Mouse (Mus musculus) hindbrain, postnatal 0 days (tissue): Measurements from ENCODE around the gene Mybbp1a. TPM values are rescaled to one million over a fixed set of nuclear protein-coding genes. Genes with fewer than 3 reads are reported as not detected.
"Not testable (repeated sequence)": the region's sequence is repeated elsewhere in the genome, so short reads cannot be mapped to it uniquely, and the experiment has no call there.

Experiments
- ATAC-seq: fragments of 200-750 bp; cut with Nextera tagmentation; 2 replicates; pipeline ENCODE4 v1.8.0; 2017; ENCODE audit warnings: mild to moderate bottlenecking, moderate TSS enrichment, moderate library complexity
- DNase-seq: peaks from one replicate; pipeline ENCODE4 v3.0.0-alpha.2; 2015; ENCODE audit warnings: low spot score
- H3K27ac ChIP-seq: fragments of 300-500 bp; sonication (generic); 2 replicates; pipeline ENCODE4 v1.5.1; 2014; ENCODE audit warnings: mild to moderate bottlenecking
- H3K27me3 ChIP-seq: fragments of 300-500 bp; sonication (generic); 2 replicates; pipeline ENCODE4 v1.6.1; 2014; ENCODE audit warnings: low read length, mixed read lengths; ENCODE audit not compliant: insufficient read depth
- H3K36me3 ChIP-seq: fragments of 300-500 bp; sonication (generic); 2 replicates; pipeline ENCODE4 v1.6.1; 2014; ENCODE audit warnings: low read length, mixed read lengths; ENCODE audit not compliant: insufficient read depth
- H3K4me1 ChIP-seq: fragments of 300-500 bp; sonication (generic); 2 replicates; pipeline ENCODE4 v1.6.1; 2014; ENCODE audit warnings: antibody characterized with exemption, low read length, mixed read lengths; ENCODE audit not compliant: insufficient read depth
- H3K4me2 ChIP-seq: fragments of 300-500 bp; sonication (generic); 2 replicates; pipeline ENCODE4 v1.6.1; 2014; ENCODE audit warnings: low read depth, mild to moderate bottlenecking, low read length, moderate library complexity, mixed read lengths
- H3K4me3 ChIP-seq: fragments of 300-500 bp; sonication (generic); 2 replicates; pipeline ENCODE4 v1.5.1; 2014; ENCODE audit warnings: low read length
- H3K9ac ChIP-seq: fragments of 300-500 bp; sonication (generic); replicated peaks from 2 replicates; pipeline ENCODE4 v1.6.1; 2014; ENCODE audit warnings: mild to moderate bottlenecking, low read length, moderate library complexity, mixed read lengths
- H3K9me3 ChIP-seq: fragments of 300-500 bp; sonication (generic); 2 replicates; pipeline ENCODE4 v1.6.1; 2016; ENCODE audit warnings: low read length, mixed read lengths
- CTCF ChIP-seq: IDR thresholded peaks from 2 replicates; pipeline ENCODE4 v1.5.1; 2016; ENCODE audit warnings: antibody characterized with exemption, control low read depth, low read depth
- WGBS: fragments of 180-500 bp; shearing (Covaris S2); extraction: QIAGEN DNeasy Blood & Tissue Kit; methylation state at CpG from one replicate; pipeline ENCODE4 v1.1.7; 2014; 5-methylcytosine and 5-hydroxymethylcytosine counted together
- polyA plus RNA-seq: library from polyadenylated mRNA; unstranded; fragments of >200 nt; fragmentation: Nextera tagmentation; extraction: Ambion mirVana; gene quantifications from 2 replicates; pipeline ENCODE4 v1.2.1, GENCODE M21; 2015
- total RNA-seq: library from RNA; depleted of rRNA; stranded (reverse); fragments of >200 nt; gene quantifications from 2 replicates; pipeline ENCODE4 v1.2.3, GENCODE M21; 2014

The Mybbp1a gene
- total and polyA plus RNA-seq, 2 experiments from 2014 or later: 28.0 to 68.7 TPM

DNA sequence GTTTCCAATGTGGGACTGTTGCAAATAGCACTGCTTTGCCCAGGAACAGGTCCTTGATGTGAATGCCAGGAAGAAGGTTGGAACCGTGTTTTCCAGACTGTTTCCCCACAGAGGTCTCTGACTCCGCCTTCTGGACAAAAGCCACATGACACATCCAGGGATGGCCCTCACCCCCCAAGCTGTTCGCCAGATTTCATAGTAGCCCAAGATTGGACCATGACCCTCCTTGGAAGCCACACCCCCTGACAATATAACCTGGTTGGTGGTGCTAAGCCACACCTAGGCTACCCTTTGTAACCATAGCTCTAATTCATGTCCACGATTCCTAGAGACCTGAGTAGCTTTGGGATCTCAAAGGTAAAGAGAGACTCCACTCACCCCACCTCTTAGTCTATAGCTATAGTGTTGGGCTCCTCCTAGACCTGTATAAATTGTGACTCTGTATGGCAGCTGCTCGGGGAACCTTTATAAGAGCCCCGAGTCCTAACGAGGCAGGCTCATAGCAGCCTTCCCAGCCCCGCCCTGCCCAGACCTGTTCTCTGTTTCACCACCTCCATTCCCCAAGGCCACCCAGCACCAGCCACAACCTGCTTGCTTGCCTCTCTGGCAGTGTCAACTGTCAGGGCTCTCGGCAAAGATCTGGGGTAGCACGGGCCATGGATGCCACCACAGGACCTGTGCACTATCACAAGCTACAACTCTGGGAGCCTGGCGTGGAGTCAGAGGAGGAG, 6.0 kb upstream of the Mybbp1a start, which contains the start of gene Ggt6:
TSS of gene Ggt6 (plus strand) at position 564 of the 731 bp plus-strand sequence.
- H3K9me3 ChIP-seq: no peaks in the 10 kb centered on the region
- H3K27ac ChIP-seq: no peak within 1 kb of the TSS
- no peak; the same call in 1 of the 2 replicates for ATAC-seq
- H3K4me2 ChIP-seq: no peak within 1 kb of the TSS
- peaks cover 2% of the 10 kb centered on the region for H3K4me1 ChIP-seq
- WGBS: 74% methylated on average over 11 of the region's 11 CpGs
- H3K27me3 ChIP-seq: no peaks in the 10 kb centered on the region
- peak; percentile 16; the same call in 1 of the 2 replicates for TF ChIP-seq CTCF
- H3K36me3 ChIP-seq: no peaks in the 10 kb centered on the region
- DNase-seq: no peak
- no peak within 1 kb of the TSS for H3K4me3 ChIP-seq
- no peak within 1 kb of the TSS for H3K9ac ChIP-seq

DNA sequence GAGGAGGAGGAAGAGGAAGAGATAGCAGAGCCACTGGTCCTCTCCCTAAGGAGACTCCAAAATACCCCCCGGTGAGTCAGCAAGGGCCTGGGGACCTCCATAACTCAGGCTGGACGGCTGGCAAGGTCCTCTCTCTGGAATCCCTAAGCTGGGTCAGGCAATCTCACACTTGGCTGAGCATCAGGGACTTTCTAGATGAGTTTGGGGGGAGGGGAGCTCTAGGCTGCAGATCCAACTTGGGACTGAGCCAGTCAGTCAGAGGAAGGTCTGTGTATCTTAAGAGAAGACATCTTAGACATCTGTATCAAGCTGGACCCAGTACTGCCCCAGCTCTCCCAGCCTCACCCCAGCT, 5.5 kb upstream of the Mybbp1a start:
- DNase-seq (peak; percentile 43), ATAC-seq (peak; percentile 46; the same call in 1 of the 2 replicates)
- Histone ChIP-seq H3K27ac (no peak overlapping the region), H3K4me1 (peaks cover 2% of the 10 kb centered on the region), H3K4me3 (no peak overlapping the region), H3K27me3 (no peaks in the 10 kb centered on the region), H3K9me3 (no peaks in the 10 kb centered on the region), H3K9ac (no peak overlapping the region), H3K36me3 (no peaks in the 10 kb centered on the region), H3K4me2 (no peak overlapping the region)
- no peak for TF ChIP-seq CTCF
- WGBS: 43% methylated on average over 2 of the region's 2 CpGs

DNA sequence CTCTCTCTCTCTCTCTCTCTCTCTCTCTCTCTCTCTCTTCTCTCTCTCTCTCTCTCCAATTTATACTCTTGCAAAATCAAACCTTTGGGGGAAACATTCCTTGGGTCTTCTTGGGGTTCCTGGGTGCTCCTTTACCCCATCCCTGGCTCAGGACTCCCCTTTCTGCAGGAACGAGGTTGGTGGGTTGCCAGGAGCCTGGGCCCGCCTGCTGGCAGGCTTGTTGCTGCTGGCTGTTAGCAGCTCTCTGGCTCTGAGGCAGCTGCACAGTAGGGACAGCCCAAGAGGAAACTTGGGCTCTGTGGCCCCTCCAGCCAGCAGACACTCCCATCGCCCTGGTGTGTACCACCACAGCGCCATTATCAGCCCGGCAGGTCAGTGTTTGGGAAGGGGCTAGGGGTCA, 4.9 kb upstream of the Mybbp1a start:
- DNase-seq (peak; percentile 40), ATAC-seq (no peak)
- Histone ChIP-seq H3K9ac (no peak overlapping the region), H3K4me3 (no peak overlapping the region), H3K4me1 (peaks cover 2% of the 10 kb centered on the region), H3K27ac (no peak overlapping the region), H3K9me3 (no peaks in the 10 kb centered on the region), H3K27me3 (no peaks in the 10 kb centered on the region), H3K4me2 (no peak overlapping the region), H3K36me3 (no peaks in the 10 kb centered on the region)
- no peak for TF ChIP-seq CTCF
- 54% methylated on average over 5 of the region's 5 CpGs for WGBS

DNA sequence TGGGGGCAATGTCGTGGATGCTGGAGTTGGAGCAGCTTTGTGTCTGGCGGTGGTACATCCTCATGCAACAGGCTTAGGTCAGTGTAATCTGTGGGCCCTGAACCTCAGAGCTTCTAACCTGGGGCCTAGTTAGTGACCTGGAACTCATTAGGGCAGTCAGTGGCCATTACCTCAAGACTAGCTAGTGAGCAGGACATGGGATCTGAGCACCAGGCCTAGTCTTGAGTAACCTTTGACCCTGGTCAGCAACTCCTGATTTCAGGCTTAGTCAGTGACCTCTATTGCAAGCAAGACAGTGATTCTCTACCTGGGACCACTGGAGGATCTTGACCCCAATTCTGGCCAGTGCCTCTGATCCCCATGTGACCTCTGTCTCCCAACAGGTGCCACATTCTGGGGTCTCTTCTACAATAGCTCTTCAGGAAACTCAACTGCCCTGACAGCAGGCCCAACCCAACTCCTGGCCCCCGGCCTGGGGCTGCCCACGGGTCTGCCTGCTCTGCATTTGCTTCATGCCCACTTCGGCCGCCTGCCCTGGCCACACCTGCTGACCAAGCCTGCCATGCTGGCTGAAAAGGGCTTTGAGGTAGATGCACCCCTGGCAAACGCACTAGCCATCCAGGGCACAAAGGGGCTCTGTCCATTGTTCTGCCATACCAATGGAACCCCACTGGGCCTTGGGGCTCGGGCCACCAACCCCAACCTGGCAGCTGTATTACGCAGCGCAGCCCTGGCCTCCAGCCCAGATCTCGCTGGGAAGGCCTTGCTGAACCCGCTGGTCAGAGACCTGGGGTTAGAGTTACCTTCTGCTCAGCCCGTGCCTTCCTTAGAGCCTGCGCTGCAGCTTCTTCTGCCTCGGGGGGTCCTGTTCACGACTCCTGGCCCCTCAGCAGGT, 4.2 kb upstream of the Mybbp1a start:
- H3K4me2 ChIP-seq: no peak overlapping the region
- TF ChIP-seq CTCF: no peak
- H3K4me1 ChIP-seq: peaks cover 5% of the 10 kb centered on the region
- no peaks in the 10 kb centered on the region for H3K27me3 ChIP-seq
- DNase-seq: no peak
- WGBS: 61% methylated on average over 16 of the region's 16 CpGs
- no peak overlapping the region for H3K9ac ChIP-seq
- no peak for ATAC-seq
- no peak overlapping the region for H3K4me3 ChIP-seq
- H3K36me3 ChIP-seq: no peaks in the 10 kb centered on the region
- no peaks in the 10 kb centered on the region for H3K9me3 ChIP-seq
- H3K27ac ChIP-seq: no peak overlapping the region

DNA sequence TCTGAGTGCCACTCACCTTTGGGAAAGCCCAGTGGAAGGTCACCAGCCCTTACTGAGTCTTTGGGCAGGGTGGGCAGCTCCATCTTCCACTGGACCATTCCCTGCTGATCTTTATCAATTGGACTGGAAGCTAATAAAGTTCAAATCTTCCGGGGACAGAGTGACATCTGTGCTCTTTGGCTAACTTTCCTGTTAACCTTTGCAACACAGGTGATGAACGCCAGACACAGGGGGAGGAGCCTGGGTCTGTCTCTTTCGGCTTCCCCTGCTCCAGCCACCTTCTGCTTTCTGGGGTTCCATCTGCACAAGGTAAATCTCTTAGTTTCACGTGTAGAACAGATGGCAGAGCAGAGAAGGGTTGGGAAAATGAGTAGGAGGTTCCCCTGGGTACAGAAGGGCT, 2.7 kb upstream of the Mybbp1a start:
- Histone ChIP-seq H3K4me1 (peaks cover 10% of the 10 kb centered on the region), H3K36me3 (peaks cover 8% of the 10 kb centered on the region), H3K9ac (no peak overlapping the region), H3K27me3 (no peaks in the 10 kb centered on the region), H3K27ac (no peak overlapping the region), H3K4me3 (no peak overlapping the region), H3K9me3 (no peaks in the 10 kb centered on the region), H3K4me2 (no peak overlapping the region)
- DNase-seq (no peak), ATAC-seq (no peak)
- TF ChIP-seq CTCF: no peak
- WGBS: 63% methylated on average over 4 of the region's 4 CpGs

DNA sequence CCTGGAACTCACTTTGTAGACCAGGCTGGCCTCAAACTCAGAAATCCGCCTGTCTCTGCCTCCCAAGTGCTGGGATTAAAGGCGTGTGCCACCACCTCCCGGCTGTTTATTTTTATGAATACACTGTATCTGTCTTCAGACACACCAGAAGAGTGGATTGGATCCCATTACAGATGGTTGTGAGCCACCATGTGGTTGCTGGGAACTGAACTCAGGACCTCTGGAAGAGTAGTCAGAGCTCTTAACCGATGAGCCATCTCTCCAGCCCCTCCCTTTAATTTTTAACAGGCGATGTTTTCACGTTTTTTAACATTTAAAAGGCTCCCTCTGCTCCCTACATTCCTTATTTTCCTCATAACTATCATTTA, 574 bp upstream of the Mybbp1a start:
- not testable (repeated sequence) for H3K4me1 ChIP-seq, DNase-seq, ATAC-seq, H3K27me3 ChIP-seq, H3K9me3 ChIP-seq
- 37% methylated on average over 6 of the region's 6 CpGs for WGBS
- peaks cover 27% of the 10 kb centered on the region for H3K36me3 ChIP-seq
- H3K4me2 ChIP-seq: peak overlapping the region; percentile 96
- H3K9ac ChIP-seq: peak overlapping the region; percentile 82
- H3K27ac ChIP-seq: peak overlapping the region; percentile 85
- peak overlapping the region; percentile 74 for H3K4me3 ChIP-seq
